Mouse (Mus musculus): ENCODE data around the gene Sox5. TPM values are rescaled to one million over a fixed set of nuclear protein-coding genes. Genes with fewer than 3 reads are reported as not detected.

Gene Sox5
- 10 to 100 TPM; 28.7 to 41.6 TPM for total RNA-seq (2021)

GRCm38 (mm10) chr6:144781431-144782030 lies at the start of gene Sox5:
TSS of gene Sox5 (minus strand) at chr6:144781977.
- DNase-seq = peak; percentile 54 to 57

GRCm38 (mm10) chr6:144825018-144825602 lies 43.3 kb upstream of the Sox5 start:
- no peak for DNase-seq

DNA sequence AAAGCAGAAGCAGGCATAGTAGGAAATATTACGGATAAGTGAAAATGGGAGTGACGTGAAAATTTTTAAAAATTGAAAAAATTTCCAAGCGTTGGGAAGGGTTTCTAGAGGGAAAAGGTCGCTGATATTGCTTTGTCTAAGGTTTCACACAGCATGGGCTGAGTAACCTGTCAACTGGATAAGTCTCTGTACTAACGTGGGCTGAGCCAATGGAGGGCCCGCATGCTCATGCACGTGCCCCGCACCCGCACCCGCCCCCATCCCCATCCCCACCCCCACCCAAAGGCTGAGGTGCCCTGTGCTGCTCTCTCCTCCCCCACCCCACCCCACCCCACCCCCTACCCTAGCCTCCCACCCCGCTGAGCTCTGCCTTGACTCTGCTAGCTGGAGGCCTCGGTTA lies 42.4 kb upstream of the Sox5 start:
- DNase-seq = no peak

- DNase-seq = no peak
Observed at GRCm38 (mm10) chr6:144822594-144822993, 40.8 kb upstream of the Sox5 start.

GRCm38 (mm10) chr6:144821019-144821418 lies 39.2 kb upstream of the Sox5 start:
- DNase-seq = no peak

DNA sequence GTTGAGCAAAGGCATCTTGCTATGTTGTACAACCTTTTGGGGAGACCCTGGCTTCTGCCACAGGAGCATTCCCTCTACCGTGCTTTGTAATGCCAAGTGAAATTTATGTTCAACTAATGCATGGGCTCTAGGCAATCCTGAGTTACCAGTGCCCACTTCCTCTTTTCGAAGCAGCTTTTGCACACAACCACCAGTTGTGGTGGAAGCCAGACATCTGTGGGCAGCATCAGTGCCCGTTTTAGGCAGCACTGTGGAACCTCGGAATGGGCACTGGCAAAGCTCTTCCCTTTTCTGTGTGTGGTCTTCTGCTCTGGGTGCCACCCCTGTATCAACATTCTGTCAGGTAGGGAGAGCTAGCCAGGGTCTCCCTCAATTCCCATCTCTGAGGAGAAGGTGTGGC lies 36.2 kb upstream of the Sox5 start:
- no peak for DNase-seq

GRCm38 (mm10) chr6:144817329-144817932 lies 35.7 kb upstream of the Sox5 start:
- DNase-seq = no peak

DNA sequence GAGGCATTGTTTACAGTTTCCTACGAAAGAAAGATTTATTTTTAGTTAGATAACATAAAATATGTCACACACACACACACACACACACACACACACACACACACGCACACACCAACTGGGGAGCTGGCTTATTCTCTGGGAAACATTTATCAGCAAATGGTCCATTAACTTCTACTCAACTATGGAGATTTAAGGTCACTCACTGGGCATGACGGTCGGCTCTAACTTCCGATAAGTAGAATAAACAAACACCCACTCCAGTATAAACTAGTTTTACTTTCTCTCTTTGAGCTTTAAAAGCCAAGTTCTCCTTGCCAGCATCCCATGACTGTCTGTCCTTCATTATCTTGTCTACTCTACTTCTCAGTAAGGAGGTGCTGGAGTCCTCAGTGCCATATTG lies 33.8 kb upstream of the Sox5 start:
- DNase-seq = no peak

- DNase-seq = peak; percentile 28 to 53
Observed at GRCm38 (mm10) chr6:144814931-144815364, 33.2 kb upstream of the Sox5 start.

GRCm38 (mm10) chr6:144804321-144804720 lies 22.5 kb upstream of the Sox5 start:
- no peak for DNase-seq

GRCm38 (mm10) chr6:144803063-144803462 lies 21.3 kb upstream of the Sox5 start:
- DNase-seq = no peak

GRCm38 (mm10) chr6:144794356-144794755 lies 12.6 kb upstream of the Sox5 start:
- DNase-seq = no peak

DNA sequence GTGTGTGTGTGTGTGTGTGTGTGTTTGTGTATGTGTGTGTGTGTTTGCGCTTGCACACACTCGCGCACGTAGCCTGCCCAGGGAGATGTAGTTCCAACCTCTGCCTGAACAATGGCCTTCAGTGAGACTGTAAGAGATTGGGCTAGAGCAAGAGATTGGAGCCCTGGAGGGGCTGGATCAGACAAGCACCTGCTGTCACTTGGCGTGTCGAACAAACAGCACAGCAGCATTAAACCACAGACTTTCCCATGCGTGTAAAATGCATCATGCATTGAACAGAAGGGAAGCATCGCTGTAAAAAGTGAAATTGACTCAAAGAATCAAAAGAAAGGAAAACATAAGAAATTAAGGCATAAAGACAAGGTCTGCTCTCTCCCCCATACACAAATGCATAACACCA lies 11.1 kb upstream of the Sox5 start:
- DNase-seq = no peak

DNA sequence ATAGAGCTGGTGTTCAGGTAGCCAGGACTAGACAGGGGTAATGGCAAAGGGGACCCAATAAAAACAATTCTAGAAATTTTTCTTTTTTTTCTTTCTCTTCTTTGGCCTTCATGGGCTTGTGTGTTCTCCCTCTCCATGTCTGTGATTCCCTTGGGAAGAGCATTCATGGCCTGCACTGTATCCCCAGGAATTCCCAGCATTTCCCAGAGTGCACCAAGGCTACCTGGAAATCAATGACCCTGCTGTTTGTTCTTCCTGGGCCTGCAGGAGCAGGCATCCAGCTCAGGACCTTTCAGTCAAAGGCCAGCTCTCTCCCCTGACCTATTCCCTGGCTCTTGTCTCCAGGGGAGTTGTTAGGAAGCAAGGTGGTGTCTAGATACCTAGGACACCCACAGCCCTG lies 1.5 kb upstream of the Sox5 start:
- no peak for DNase-seq

- DNase-seq = peak in 1 of 2 experiments; percentile 33
Observed at GRCm38 (mm10) chr6:144782866-144783265, 1.1 kb upstream of the Sox5 start.

DNA sequence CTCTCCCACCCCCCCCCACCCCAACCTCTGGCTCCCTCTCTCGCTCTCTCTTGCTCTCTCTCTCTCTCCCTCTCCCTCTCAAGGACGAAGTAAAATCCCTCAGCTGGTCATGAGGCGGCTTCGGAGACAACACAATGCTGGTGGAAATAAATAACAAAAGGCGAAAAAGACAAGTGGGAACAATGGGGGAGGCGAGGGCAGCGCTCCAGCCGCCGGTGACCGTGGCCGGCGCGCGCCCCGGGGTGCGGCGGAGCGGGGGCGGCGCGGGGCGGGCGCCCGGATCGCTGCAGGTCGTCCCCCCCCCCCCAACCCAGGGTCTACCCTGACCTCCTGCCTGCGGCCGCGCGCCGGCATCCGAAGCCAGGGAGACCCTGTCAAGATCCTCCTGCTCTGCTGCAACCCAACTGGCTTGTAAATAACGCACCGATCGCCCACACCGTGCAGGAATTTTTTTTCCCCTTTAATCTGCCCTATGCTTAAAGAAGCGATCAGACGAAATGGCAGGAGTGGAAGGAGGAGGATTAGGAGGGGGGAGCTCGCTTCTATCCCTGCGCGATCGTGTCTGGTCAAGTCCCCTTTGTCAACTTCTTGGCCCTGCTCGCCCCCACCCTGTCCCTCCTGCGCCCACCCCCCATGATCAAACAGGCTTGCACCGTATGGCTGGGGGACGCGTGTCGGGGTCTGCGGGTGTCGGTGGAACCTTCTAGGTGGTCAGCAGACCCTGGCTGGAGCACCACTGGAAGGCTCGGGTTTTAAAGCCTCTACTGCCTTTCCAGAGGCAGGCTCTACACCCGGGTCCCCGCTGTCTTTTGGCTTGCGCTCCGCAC lies 467 bp upstream of the Sox5 start:
- DNase-seq = peak in 1 of 2 experiments; percentile 12

GRCm38 (mm10) chr6:144780608-144781285 lies 1.0 kb downstream of the Sox5 start:
- DNase-seq = no peak

DNA sequence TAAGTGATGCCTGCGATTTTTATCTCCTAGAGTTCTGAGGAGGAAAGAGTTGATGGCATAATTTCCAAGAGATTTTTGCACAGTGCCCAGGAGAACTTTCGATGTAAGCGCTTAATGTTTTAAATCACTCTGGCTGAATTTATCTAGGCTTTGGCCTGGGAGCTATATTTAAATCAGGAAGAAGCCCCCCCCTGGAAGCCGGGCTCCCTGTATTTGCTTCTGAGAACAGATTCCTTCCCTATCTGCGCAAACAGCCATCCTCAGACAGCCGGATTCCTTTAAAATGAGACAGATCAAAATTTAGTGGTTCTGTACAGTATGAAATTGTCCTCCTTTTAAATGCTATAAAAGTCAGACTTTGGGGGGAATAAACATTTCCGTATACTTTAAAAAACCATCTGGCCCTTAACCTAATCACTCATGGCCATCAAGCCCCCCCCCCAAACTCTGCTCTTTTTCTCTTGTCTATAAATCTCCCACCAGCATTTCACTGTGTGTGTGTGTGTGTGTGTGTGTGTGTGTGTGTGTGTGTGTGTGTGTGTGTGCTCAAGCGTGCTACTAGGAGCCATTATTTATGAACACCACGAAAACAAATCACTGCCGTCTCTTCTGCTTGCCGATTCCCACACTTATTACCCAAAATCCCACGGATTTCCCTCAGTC lies 1.7 kb downstream of the Sox5 start:
- DNase-seq = no peak

DNA sequence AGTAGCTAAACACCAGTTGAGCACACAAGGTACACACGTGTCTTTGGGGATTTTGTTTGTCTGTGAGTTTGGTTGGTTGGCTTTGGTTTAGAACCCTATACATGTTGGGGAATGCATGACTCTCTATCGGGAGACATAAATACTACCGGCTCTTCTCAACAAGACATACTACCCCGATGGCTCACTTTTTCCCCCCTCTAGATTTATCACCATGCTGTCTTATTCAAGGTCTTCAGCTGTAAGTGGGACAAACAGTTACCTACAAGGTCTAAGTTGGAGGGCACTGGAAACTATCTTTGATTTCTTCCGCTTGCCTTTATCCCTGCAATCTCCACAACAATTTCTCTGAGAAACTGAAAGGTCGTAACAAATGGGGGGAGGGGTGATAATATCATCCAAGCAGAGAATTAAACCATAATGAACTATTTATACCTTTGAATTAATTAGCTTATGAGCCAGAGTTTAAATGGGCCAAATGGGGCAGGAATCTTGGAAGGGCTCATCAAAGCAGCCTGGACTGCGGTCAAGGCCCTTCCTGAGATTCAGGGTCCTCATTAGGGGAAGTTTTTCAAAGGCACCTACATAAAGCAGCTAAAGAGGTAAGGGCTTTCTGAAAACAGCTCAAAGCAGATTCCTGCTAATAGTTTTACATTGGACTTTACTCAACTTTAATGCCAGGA lies 4.3 kb downstream of the Sox5 start:
- DNase-seq = no peak

GRCm38 (mm10) chr6:144773736-144774135 lies 8.0 kb downstream of the Sox5 start:
- peak; percentile 20 to 28 for DNase-seq

DNA sequence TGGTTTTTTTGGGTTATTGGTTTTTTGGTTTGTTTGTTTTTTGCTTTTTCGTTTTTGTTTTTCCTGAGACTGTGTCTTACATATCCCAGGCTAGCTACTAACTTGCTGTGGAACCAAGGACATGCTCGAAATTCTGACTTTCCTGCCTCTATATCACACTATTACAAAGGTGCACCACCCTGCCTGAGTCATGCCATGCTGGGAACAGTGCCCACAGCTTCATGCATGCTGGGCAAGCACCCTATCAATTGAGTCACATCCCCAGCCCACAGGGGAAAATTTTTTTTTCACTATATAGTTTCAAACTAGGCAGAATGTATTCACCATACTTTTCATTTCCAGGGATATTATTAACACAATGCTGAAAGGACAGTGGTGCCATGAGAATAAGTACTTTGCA lies 8.8 kb downstream of the Sox5 start:
- no peak for DNase-seq
